Mouse (Mus musculus) embryonic fibroblast, embryonic 13.5 days (primary cell): ENCODE measurements around the gene Ntmt1.
A peak's percentile ranks its signal among the peaks of the same experiment; 100 is the strongest.

Experiments used
- CTCF ChIP-seq: IDR thresholded peaks from 2 replicates; pipeline ENCODE4 v1.5.1; 2011; ENCODE audit warnings: mild to moderate bottlenecking, control low read depth, low read length, moderate library complexity, borderline replicate concordance; ENCODE audit not compliant: insufficient read depth
- POLR2A ChIP-seq: IDR thresholded peaks from 2 replicates; pipeline ENCODE4 v1.6.1; 2011; ENCODE audit warnings: low read depth, mild to moderate bottlenecking, control low read depth, low read length, moderate library complexity

DNA sequence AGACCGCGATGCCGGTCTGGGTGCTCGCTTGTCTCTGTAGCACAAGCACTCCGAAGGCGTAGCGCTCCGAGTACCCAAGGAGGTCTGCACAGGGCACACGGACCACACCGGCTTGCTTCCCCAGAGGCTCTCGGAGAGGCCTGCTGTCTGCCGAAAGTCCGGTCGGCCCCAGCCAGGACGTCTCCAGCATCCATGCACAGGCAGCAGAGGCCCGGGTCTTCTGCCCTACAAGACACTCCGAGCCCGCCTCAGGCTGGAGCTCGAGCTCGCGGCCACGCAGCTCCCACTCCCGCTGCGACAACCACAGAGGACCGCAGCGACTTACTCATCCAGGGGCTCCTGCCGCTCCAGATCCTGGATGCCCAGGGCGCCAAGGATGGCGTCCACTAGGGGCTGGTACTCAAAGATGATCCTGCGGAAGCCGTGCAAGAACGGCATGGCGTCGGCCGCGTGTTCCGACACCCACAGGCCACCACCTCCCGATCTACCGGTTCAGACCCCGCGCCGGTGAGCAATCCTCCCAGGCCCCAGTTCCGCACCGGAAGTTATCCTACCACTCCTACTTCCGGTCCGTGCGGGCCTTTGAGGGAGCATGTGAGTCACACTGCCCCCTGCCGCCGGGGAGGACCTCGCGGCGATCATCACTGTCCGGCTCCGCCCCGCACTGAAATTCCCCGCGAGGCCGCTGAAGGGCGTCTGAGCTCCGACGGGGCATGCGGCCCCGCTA is 20.3 kb downstream of the Ntmt1 start:
- peak; percentile 89 for TF ChIP-seq CTCF
- peak; percentile 79 for TF ChIP-seq POLR2A
